Mouse (Mus musculus): ENCODE measurements around the gene Thsd7b.

The Thsd7b gene

DNA sequence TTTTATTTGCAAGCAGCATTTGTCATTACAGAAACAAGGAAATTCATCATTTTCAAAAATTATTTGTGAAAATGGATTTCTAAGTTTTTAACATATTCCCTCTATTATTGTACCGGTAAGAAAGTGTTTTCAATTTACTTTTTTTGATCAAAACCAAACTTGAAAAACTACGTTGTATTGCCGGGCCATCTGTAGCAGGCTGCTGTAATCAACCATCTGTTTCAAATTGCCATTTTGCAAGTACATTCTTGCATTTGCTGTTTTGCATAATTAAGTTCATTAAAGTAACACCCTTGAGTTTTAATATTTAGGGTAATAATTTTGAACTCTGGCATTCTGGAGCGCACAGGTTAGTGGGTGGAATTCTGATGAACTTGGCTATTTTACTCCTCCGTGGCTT, 246.6 kb downstream of the Thsd7b start:
- no peak for DNase-seq (ENCODE audit: low spot score in 2 of 2)

GRCm38 (mm10) chr1:129526967-129527366, 253.9 kb downstream of the Thsd7b start:
- no peak for DNase-seq (ENCODE audit: low spot score in 2 of 2)

- DNase-seq (ENCODE audit: low spot score in 2 of 2) = no peak
Observed at GRCm38 (mm10) chr1:129532206-129532605, 259.1 kb downstream of the Thsd7b start.

DNA sequence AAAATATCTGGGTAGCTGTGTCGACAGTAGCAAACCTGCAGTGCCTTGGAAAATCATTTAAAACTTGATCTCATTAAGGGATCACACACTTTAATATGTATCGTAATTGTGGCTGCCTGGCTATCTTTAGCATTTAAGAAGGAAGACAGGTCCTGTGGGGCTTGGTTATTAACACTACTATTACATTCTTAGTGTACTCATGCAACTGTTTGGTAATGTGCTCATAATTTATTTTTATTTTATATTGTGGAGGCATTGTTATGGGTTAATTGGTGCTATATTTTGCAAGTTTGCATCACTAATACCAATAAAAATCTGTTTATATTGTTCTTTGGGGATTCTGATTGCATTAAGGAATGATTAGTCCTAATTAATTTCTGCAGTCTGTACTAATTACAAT, 265.4 kb downstream of the Thsd7b start:
- no peak for DNase-seq (ENCODE audit: low spot score in 2 of 2)

- DNase-seq (ENCODE audit: low spot score in 2 of 2) = no peak
Observed at GRCm38 (mm10) chr1:129538970-129539369, 265.9 kb downstream of the Thsd7b start.

GRCm38 (mm10) chr1:129540751-129541150, 267.6 kb downstream of the Thsd7b start:
- no peak for DNase-seq (ENCODE audit: low spot score in 2 of 2)

GRCm38 (mm10) chr1:129542563-129543146, 269.6 kb downstream of the Thsd7b start:
- no peak for DNase-seq (ENCODE audit: low spot score in 2 of 2)

DNA sequence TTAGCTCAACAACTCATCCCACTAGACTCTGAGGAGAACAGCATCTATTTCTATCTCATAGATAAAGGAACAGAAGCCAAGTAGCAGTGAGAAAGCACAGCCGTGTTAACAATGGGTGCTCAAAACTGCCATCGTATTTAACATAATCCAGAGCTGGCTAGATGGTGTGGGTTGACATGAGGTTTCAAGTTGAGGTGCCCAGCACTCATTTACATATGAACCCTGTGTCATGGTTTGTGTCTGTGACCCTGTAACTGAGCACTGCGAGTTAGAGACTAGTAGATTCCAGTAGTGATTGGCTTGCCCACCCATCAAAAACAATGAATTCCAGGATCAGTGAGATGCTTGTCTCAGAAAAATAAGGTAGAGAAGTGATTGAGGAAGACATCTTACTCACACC, 270.1 kb downstream of the Thsd7b start:
- no peak for DNase-seq (ENCODE audit: low spot score in 2 of 2)

- no peak for DNase-seq (ENCODE audit: low spot score in 2 of 2)
Observed at GRCm38 (mm10) chr1:129558054-129558453, 285.0 kb downstream of the Thsd7b start.

DNA sequence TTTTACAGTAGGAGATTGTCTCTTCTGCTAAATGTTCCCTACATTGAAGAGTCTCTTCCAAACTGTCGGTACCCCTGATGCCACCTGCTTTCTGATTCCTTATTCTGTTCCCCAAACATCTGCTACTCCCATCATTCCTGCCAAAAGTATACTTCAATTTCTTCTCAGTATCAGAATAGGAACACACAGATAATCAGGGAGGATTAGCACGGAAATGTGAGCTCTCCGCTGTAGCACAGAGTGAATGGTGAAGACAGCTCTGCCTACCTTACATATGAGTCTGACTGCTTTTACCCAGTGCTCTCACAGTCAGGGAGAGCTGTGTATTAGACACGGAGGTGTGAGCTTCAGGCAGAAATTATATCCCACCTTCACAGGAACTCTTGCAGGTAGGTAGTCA, 286.0 kb downstream of the Thsd7b start:
- DNase-seq (ENCODE audit: low spot score in 2 of 2) = no peak

- no peak for DNase-seq (ENCODE audit: low spot score in 2 of 2)
Observed at GRCm38 (mm10) chr1:129559812-129560211, 286.7 kb downstream of the Thsd7b start.

GRCm38 (mm10) chr1:129562707-129563106, 289.6 kb downstream of the Thsd7b start:
- no peak for DNase-seq (ENCODE audit: low spot score in 2 of 2)

DNA sequence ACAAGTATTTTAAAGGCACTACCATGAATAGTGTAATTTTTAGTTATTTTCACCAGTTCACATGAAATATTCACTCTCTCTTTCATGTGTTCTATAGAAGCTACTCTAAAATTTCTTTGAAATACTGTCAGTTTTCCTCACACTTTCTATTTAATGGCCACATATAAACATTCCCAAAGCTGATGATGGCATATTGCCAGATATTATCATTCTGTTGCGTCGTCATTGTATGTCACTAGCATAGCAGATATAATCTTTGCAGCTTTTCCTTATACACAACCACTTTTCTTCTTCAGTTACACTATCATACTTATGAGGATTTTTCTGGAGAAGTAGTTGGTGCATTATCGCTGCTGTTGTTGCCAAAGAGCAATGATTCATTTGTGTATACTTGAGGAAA, 297.4 kb downstream of the Thsd7b start:
- DNase-seq (ENCODE audit: low spot score in 2 of 2) = no peak

DNA sequence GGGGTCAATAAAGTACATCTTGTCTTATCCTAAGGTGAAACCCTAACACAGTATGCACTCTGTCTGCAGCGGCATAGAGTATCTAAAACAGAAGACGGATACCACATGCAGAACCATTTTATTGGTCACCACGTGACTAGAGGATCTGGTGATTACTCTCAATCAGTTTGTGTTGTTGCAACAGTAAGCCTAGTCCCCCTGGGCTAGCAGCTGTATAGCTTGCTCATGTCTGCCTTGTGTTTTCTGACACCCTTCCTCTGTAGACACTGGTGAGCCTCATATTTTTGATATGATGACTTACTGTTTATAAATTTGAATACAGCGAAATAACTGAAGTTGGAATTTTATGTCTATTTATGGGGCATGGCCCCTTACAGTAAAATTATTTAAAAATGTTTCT, 306.9 kb downstream of the Thsd7b start:
- DNase-seq (ENCODE audit: low spot score in 2 of 2) = no peak

- DNase-seq (ENCODE audit: low spot score in 2 of 2) = no peak
Observed at GRCm38 (mm10) chr1:129586635-129587034, 313.5 kb downstream of the Thsd7b start.

DNA sequence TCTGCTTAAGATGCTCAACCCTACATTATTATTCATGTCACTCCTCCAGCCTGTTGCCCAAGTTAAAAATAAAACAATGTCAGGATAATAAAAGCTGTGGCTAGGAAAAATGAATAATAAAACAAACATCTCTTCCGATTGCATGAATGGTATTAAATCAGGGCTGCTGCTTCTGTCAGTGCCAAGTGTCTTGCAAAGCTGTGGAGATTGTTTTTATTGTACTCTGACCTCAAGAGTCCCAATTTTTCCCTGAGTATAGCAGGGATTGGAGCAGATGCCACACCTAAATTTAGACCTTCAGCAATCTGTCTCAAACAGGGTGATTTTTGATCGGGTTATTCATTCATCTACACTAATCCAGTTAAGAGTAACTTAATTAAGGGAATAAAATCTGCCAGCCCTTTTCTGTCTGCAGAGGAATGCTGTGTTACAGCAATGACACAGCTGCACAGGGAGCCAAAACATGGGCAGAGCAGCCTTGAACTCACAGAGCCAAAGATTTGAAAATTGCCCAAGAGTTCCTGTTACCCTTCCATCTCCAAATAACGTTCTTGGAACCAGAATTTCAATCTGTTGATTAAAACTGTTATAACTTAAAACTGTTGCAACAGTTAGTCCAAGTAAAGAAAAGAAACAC, 316.4 kb downstream of the Thsd7b start:
- no peak for DNase-seq (ENCODE audit: low spot score in 2 of 2)

DNA sequence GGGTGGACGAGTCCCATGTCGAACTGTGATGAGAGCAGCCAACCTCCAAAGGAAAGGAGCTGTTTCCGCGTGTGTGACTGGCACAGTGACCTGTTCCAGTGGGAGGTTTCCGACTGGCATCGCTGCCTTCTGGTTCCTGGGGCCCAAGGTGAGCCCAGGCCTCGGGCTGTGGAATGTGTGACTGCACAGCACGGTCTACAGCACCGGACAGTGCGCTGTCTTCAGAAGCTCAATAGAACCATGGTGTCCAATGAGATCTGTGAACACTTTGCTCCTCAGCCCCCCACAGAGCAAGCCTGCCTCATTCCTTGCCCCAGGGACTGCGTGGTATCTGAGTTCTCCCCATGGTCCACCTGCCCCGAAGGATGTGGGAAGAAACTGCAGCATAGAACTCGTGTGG, 322.3 kb downstream of the Thsd7b start:
- no peak for DNase-seq (ENCODE audit: low spot score in 2 of 2)

- DNase-seq (ENCODE audit: low spot score in 2 of 2) = no peak
Observed at GRCm38 (mm10) chr1:129600933-129601332, 327.8 kb downstream of the Thsd7b start.

- DNase-seq (ENCODE audit: low spot score in 2 of 2) = no peak
Observed at GRCm38 (mm10) chr1:129602284-129602683, 329.2 kb downstream of the Thsd7b start.

GRCm38 (mm10) chr1:129608395-129608794, 335.3 kb downstream of the Thsd7b start:
- no peak for DNase-seq (ENCODE audit: low spot score in 2 of 2)

DNA sequence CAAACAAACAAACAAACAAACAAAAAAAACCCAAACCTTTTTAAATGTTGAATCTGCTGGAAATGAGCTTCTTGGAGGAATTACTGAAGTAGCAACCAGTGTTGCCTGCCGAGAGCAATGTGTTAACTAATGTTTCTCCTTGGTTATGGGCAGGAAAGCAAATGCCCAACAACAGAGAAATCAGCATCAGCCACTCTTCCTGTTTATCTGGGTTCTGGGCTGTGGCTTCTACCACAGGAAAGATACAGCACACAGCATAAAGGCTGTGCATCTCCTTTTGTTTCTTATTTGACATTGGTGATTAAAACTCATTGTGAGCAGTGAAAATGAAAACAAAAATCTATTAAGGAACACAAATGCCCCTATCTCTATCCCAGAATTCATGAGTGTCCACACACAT, 343.0 kb downstream of the Thsd7b start:
- DNase-seq (ENCODE audit: low spot score in 2 of 2) = no peak

GRCm38 (mm10) chr1:129619440-129620301, 346.6 kb downstream of the Thsd7b start:
- no peak for DNase-seq (ENCODE audit: low spot score in 2 of 2)

GRCm38 (mm10) chr1:129624519-129624918, 351.4 kb downstream of the Thsd7b start:
- DNase-seq (ENCODE audit: low spot score in 2 of 2) = no peak
